Mouse (Mus musculus) testis, postnatal 10 days (tissue): ENCODE results near the gene Lcn5.
"Not testable (repeated sequence)": the region's sequence is repeated elsewhere in the genome, so short reads cannot be mapped to it uniquely, and the experiment has no call there.

Source experiments
- DNase-seq: peaks from one replicate; pipeline ENCODE4 v3.0.0; 2021; ENCODE audit warnings: low spot score

The Lcn5 gene

GRCm38 (mm10) chr2:25679559-25679958 is 21.8 kb downstream of the Lcn5 start:
- DNase-seq = no peak

DNA sequence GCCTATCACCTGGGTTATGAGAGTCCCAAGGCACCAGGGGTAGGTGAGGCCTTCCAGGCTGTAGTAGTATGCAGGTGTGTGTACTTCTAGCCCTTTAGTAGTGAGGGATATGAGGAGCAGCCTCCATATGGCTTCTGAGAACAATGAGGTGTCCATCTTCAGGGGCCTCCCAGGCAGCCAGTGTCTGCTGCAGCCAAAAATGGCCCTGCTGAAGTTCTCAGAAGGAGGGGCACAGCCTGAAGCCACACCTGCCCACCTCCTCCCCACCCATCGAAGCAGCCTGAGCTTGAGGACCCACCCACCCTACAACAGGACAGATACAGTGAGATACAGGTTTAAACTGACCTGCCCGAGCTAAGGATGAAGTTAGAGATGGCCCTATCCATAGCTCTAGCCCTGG is 24.7 kb downstream of the Lcn5 start, which contains the start of gene Lcn10:
Lcn10 (plus strand) TSS at position 301 of the 400 bp plus-strand sequence.
- DNase-seq = no peak

- DNase-seq = no peak
Measured at GRCm38 (mm10) chr2:25686941-25687340, 29.2 kb downstream of the Lcn5 start.

DNA sequence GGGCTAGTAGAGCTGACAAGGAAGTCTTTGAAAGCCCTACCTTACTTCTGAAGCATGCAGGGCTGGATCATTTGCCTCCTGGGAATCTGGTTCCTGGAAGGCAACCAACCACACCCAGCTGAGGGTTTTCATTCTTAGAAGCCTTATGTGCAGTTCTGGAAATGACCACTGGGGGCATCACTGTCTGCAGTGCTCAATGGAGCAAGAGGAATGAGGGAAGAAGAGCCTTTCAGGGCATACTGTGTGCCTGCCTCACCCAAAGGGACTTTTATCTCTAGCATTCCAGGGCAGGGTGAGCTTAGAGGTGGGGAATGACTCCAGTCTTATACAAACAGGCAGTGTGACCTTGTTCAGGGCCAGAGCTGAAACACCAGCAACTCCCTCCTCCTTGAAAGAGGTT is 36.9 kb downstream of the Lcn5 start:
- DNase-seq = peak; percentile 89

- DNase-seq = no peak
Measured at GRCm38 (mm10) chr2:25696951-25697350, 39.2 kb downstream of the Lcn5 start.

DNA sequence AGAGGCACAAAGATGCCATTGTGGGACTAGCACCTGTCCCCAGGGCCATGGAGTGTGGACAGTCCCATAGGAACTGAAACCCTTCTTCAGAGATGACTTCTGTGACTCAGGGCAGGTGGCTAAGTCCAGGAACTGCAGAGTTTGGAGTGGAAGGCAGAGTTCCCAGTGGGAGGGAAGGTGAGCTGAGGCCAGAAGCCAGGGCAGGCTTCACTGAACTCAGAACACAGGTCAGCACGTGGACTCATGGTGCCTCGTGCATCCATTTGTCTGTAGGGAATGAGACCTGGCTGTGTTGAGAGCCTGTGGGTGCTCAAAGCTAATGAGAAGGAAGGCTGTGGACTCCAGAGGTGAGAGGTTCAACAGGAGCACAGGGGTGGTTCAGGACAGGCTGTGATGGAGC is 40.9 kb downstream of the Lcn5 start:
- no peak for DNase-seq

- peak; percentile 16 for DNase-seq
Measured at GRCm38 (mm10) chr2:25699743-25700142, 42.0 kb downstream of the Lcn5 start, which contains the start of gene Obp2a. Gene Obp2a, plus strand, starts transcription at chr2:25700043.

DNA sequence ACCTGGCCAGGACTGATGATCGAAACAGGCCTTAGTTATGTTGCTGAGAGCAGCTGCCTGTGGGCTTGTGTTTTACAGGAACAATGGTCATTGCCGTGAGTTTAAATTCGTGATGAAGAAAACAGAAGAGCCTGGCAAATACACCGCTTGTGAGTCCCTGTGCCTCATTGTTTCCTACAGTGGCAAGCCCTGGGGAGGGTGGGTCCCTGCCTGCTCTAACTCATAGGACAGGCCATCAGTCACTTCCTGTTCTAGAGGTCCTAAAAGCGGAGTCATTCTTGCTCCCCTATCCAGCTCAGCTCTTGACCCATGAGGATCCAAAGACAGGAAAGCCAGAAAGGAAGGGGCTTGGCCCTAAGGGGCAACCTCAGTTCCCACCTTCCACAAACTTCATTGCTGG is 43.2 kb downstream of the Lcn5 start:
- DNase-seq = no peak

DNA sequence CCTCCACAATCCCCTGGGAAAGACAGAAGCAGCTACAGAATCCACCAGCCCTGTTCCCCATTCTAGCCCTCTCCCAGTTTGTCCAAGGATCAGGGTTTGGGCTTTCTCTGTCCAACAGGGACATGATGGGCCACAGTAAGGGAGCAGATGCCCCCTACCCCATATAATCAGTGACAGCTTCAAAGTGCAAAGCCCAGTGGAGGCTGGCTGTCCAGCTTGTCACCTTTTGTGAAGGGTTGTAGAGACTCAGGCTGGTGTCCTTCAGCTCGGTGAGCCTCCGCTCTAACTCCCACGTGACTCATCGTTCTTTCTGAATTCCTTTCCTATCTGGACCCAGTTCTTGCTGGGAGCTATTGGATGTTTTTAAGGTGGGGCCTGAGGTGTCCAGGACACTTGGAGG is 46.0 kb downstream of the Lcn5 start:
- DNase-seq = no peak

GRCm38 (mm10) chr2:25706643-25707481 is 49.1 kb downstream of the Lcn5 start, which contains the start of gene Bmyc:
Gene Bmyc, plus strand, starts transcription at chr2:25706739.
- DNase-seq = peak; percentile 80

DNA sequence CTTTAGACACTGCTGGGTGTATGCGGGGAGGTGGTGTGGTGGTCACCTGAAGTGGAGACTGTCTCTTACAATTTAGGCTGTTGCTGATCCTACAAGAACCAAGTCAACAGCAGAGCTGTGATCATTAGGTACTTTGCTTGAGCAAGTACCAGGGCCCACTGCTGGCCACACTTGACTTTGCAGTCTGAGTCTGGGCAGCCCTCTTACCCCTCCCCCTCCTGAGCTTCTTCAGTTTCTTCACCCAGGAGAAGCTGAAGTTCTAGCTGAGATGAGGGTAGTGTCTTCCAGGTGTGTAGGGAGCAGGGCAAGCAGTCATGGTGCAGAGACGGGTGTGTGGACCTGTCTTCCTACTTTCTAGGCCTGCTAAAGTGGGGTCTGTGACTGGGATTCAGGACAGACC is 50.4 kb downstream of the Lcn5 start:
- DNase-seq = peak; percentile 66

DNA sequence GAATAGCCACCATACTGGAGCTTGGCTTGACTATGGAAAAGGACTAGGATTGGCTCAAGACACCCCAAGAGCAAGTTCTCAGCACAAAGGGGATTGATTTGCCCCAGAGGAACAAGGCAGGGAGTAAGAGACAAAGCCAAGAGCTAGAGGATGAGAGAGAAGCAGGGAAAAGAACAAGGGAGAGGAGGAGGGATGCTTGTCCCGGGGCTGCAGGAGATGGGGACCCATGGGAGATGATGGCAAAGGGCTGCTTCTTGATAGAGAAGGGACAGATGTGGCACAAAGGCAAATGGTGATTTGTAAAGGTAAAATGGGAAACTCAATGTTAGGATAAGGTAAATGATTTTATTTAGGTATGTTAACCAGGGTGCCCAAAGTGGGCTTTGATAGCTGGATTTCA is 51.3 kb downstream of the Lcn5 start:
- not testable (repeated sequence) for DNase-seq

- not testable (repeated sequence) for DNase-seq
Measured at GRCm38 (mm10) chr2:25709791-25710190, 52.0 kb downstream of the Lcn5 start.
